Mouse (Mus musculus): ENCODE measurements around the gene Speer4f1. TPM values are rescaled to one million over a fixed set of nuclear protein-coding genes. Genes with fewer than 3 reads are reported as not detected.
A peak's percentile ranks its signal among the peaks of the same experiment; 100 is the strongest.
"Not testable (repeated sequence)": the region's sequence is repeated elsewhere in the genome, so short reads cannot be mapped to it uniquely, and the experiment has no call there.

Gene Speer4f1
- polyA plus RNA-seq (2014; fragmentation: Nextera tagmentation; extraction: Ambion mirVana), result not detected in 2 replicates

GRCm38 (mm10) chr5:17475798-17476197 lies at the start of gene Speer4f1:
Gene Speer4f1, plus strand, starts transcription at chr5:17476098.
- H3K4me3 ChIP-seq (ENCODE audit: low read depth, low read length); H3K27ac ChIP-seq (ENCODE audit: low read depth, low read length); H3K9me3 ChIP-seq (ENCODE audit: control insufficient read depth, low read length); H3K27me3 ChIP-seq (ENCODE audit: control insufficient read depth, insufficient read depth, low read length); ATAC-seq (ENCODE audit: insufficient read depth, low FRiP score, low TSS enrichment); H3K9ac ChIP-seq (ENCODE audit: low read length); H3K36me3 ChIP-seq (ENCODE audit: control insufficient read depth, insufficient read depth, low read length); H3K4me2 ChIP-seq (ENCODE audit: low read depth); H3K4me1 ChIP-seq (ENCODE audit: control insufficient read depth, insufficient read depth, low read length); DNase-seq (ENCODE audit: low spot score): not testable (repeated sequence)
- 79% methylated on average over 1 of the region's 1 CpGs for WGBS

GRCm38 (mm10) chr5:17426930-17427329 lies 49.0 kb upstream of the Speer4f1 start:
- DNase-seq (ENCODE audit: low spot score), result no peak
- 77% methylated on average over 1 of the region's 1 CpGs for WGBS
- H3K36me3 ChIP-seq (ENCODE audit: control insufficient read depth, insufficient read depth, low read length), result no peaks in the 10 kb centered on the region
- no peak overlapping the region for H3K27ac ChIP-seq (ENCODE audit: low read depth, low read length)
- no peaks in the 10 kb centered on the region for H3K9me3 ChIP-seq (ENCODE audit: control insufficient read depth, low read length)
- ATAC-seq (ENCODE audit: insufficient read depth, low FRiP score, low TSS enrichment), result no peak
- H3K9ac ChIP-seq (ENCODE audit: low read length), result no peak overlapping the region
- no peak overlapping the region for H3K4me3 ChIP-seq (ENCODE audit: low read depth, low read length)
- no peaks in the 10 kb centered on the region for H3K4me1 ChIP-seq (ENCODE audit: control insufficient read depth, insufficient read depth, low read length)
- H3K4me2 ChIP-seq (ENCODE audit: low read depth), result no peak overlapping the region
- no peaks in the 10 kb centered on the region for H3K27me3 ChIP-seq (ENCODE audit: control insufficient read depth, insufficient read depth, low read length)

- WGBS, result 83% methylated on average over 3 of the region's 3 CpGs
- no peak for DNase-seq (ENCODE audit: low spot score)
- no peak for ATAC-seq (ENCODE audit: insufficient read depth, low FRiP score, low TSS enrichment)
Measured at GRCm38 (mm10) chr5:17434721-17435120, 41.2 kb upstream of the Speer4f1 start.

GRCm38 (mm10) chr5:17436209-17436608 lies 39.7 kb upstream of the Speer4f1 start:
- Histone ChIP-seq H3K4me1 (ENCODE audit: control insufficient read depth, insufficient read depth, low read length) (no peaks in the 10 kb centered on the region), H3K4me2 (ENCODE audit: low read depth) (no peak overlapping the region), H3K27me3 (ENCODE audit: control insufficient read depth, insufficient read depth, low read length) (no peaks in the 10 kb centered on the region), H3K36me3 (ENCODE audit: control insufficient read depth, insufficient read depth, low read length) (no peaks in the 10 kb centered on the region), H3K9ac (ENCODE audit: low read length) (no peak overlapping the region), H3K4me3 (ENCODE audit: low read depth, low read length) (no peak overlapping the region), H3K9me3 (ENCODE audit: control insufficient read depth, low read length) (no peaks in the 10 kb centered on the region), H3K27ac (ENCODE audit: low read depth, low read length) (no peak overlapping the region)
- ATAC-seq (ENCODE audit: insufficient read depth, low FRiP score, low TSS enrichment) (no peak), DNase-seq (ENCODE audit: low spot score) (no peak)
- 3% methylated on average over 2 of the region's 2 CpGs for WGBS

More at GRCm38 (mm10) chr5:17434721-17435120, 41.2 kb upstream of the Speer4f1 start:
- Histone ChIP-seq H3K9ac (ENCODE audit: low read length) (no peak overlapping the region), H3K27ac (ENCODE audit: low read depth, low read length) (no peak overlapping the region), H3K36me3 (ENCODE audit: control insufficient read depth, insufficient read depth, low read length) (no peaks in the 10 kb centered on the region), H3K4me3 (ENCODE audit: low read depth, low read length) (no peak overlapping the region), H3K27me3 (ENCODE audit: control insufficient read depth, insufficient read depth, low read length) (no peaks in the 10 kb centered on the region), H3K4me2 (ENCODE audit: low read depth) (no peak overlapping the region), H3K9me3 (ENCODE audit: control insufficient read depth, low read length) (no peaks in the 10 kb centered on the region), H3K4me1 (ENCODE audit: control insufficient read depth, insufficient read depth, low read length) (no peaks in the 10 kb centered on the region)

- Histone ChIP-seq H3K9me3 (ENCODE audit: control insufficient read depth, low read length) (no peaks in the 10 kb centered on the region), H3K27ac (ENCODE audit: low read depth, low read length) (no peak overlapping the region), H3K27me3 (ENCODE audit: control insufficient read depth, insufficient read depth, low read length) (no peaks in the 10 kb centered on the region), H3K4me3 (ENCODE audit: low read depth, low read length) (no peak overlapping the region), H3K4me1 (ENCODE audit: control insufficient read depth, insufficient read depth, low read length) (no peaks in the 10 kb centered on the region), H3K9ac (ENCODE audit: low read length) (no peak overlapping the region), H3K4me2 (ENCODE audit: low read depth) (no peak overlapping the region), H3K36me3 (ENCODE audit: control insufficient read depth, insufficient read depth, low read length) (no peaks in the 10 kb centered on the region)
- no peak for DNase-seq (ENCODE audit: low spot score)
- ATAC-seq (ENCODE audit: insufficient read depth, low FRiP score, low TSS enrichment), result no peak
Measured at GRCm38 (mm10) chr5:17439487-17440102, 36.3 kb upstream of the Speer4f1 start.

- ATAC-seq (ENCODE audit: insufficient read depth, low FRiP score, low TSS enrichment), result no peak
- no peaks in the 10 kb centered on the region for H3K4me1 ChIP-seq (ENCODE audit: control insufficient read depth, insufficient read depth, low read length)
Measured at GRCm38 (mm10) chr5:17454059-17454458, 21.8 kb upstream of the Speer4f1 start.

GRCm38 (mm10) chr5:17454952-17455586 lies 20.8 kb upstream of the Speer4f1 start:
- peak; percentile 20 for ATAC-seq (ENCODE audit: insufficient read depth, low FRiP score, low TSS enrichment)
- 72% methylated on average over 6 of the region's 6 CpGs for WGBS

More at GRCm38 (mm10) chr5:17454059-17454458, 21.8 kb upstream of the Speer4f1 start:
- no peak overlapping the region for H3K9ac ChIP-seq (ENCODE audit: low read length)
- no peak for DNase-seq (ENCODE audit: low spot score)
- H3K4me3 ChIP-seq (ENCODE audit: low read depth, low read length), result no peak overlapping the region
- no peak overlapping the region for H3K27ac ChIP-seq (ENCODE audit: low read depth, low read length)
- H3K27me3 ChIP-seq (ENCODE audit: control insufficient read depth, insufficient read depth, low read length), result no peaks in the 10 kb centered on the region
- H3K9me3 ChIP-seq (ENCODE audit: control insufficient read depth, low read length), result no peaks in the 10 kb centered on the region
- H3K4me2 ChIP-seq (ENCODE audit: low read depth), result no peak overlapping the region
- no peaks in the 10 kb centered on the region for H3K36me3 ChIP-seq (ENCODE audit: control insufficient read depth, insufficient read depth, low read length)
- WGBS, result 88% methylated on average over 5 of the region's 5 CpGs

GRCm38 (mm10) chr5:17456671-17457070 lies 19.2 kb upstream of the Speer4f1 start:
- 66% methylated on average over 3 of the region's 3 CpGs for WGBS
- no peak overlapping the region for H3K9ac ChIP-seq (ENCODE audit: low read length)
- ATAC-seq (ENCODE audit: insufficient read depth, low FRiP score, low TSS enrichment), result no peak

More at GRCm38 (mm10) chr5:17454952-17455586, 20.8 kb upstream of the Speer4f1 start:
- DNase-seq (ENCODE audit: low spot score), result no peak
- Histone ChIP-seq H3K9ac (ENCODE audit: low read length) (no peak overlapping the region), H3K4me1 (ENCODE audit: control insufficient read depth, insufficient read depth, low read length) (no peaks in the 10 kb centered on the region), H3K36me3 (ENCODE audit: control insufficient read depth, insufficient read depth, low read length) (no peaks in the 10 kb centered on the region), H3K9me3 (ENCODE audit: control insufficient read depth, low read length) (no peaks in the 10 kb centered on the region), H3K4me2 (ENCODE audit: low read depth) (no peak overlapping the region), H3K27ac (ENCODE audit: low read depth, low read length) (no peak overlapping the region), H3K4me3 (ENCODE audit: low read depth, low read length) (no peak overlapping the region), H3K27me3 (ENCODE audit: control insufficient read depth, insufficient read depth, low read length) (no peaks in the 10 kb centered on the region)

GRCm38 (mm10) chr5:17468120-17468519 lies 7.8 kb upstream of the Speer4f1 start:
- H3K9me3 ChIP-seq (ENCODE audit: control insufficient read depth, low read length); H3K4me1 ChIP-seq (ENCODE audit: control insufficient read depth, insufficient read depth, low read length); H3K36me3 ChIP-seq (ENCODE audit: control insufficient read depth, insufficient read depth, low read length); H3K4me2 ChIP-seq (ENCODE audit: low read depth); H3K4me3 ChIP-seq (ENCODE audit: low read depth, low read length); H3K27ac ChIP-seq (ENCODE audit: low read depth, low read length); DNase-seq (ENCODE audit: low spot score); ATAC-seq (ENCODE audit: insufficient read depth, low FRiP score, low TSS enrichment); H3K27me3 ChIP-seq (ENCODE audit: control insufficient read depth, insufficient read depth, low read length); H3K9ac ChIP-seq (ENCODE audit: low read length): not testable (repeated sequence)
- 75% methylated on average over 4 of the region's 4 CpGs for WGBS

More at GRCm38 (mm10) chr5:17456671-17457070, 19.2 kb upstream of the Speer4f1 start:
- no peak overlapping the region for H3K4me3 ChIP-seq (ENCODE audit: low read depth, low read length)
- DNase-seq (ENCODE audit: low spot score), result no peak
- no peaks in the 10 kb centered on the region for H3K9me3 ChIP-seq (ENCODE audit: control insufficient read depth, low read length)
- no peak overlapping the region for H3K4me2 ChIP-seq (ENCODE audit: low read depth)
- no peaks in the 10 kb centered on the region for H3K4me1 ChIP-seq (ENCODE audit: control insufficient read depth, insufficient read depth, low read length)
- H3K27ac ChIP-seq (ENCODE audit: low read depth, low read length), result no peak overlapping the region
- no peaks in the 10 kb centered on the region for H3K36me3 ChIP-seq (ENCODE audit: control insufficient read depth, insufficient read depth, low read length)
- H3K27me3 ChIP-seq (ENCODE audit: control insufficient read depth, insufficient read depth, low read length), result no peaks in the 10 kb centered on the region
